Mouse (Mus musculus) hindbrain, embryonic 14.5 days (tissue): ENCODE results near the gene Maml2. TPM values are rescaled to one million over a fixed set of nuclear protein-coding genes. Genes with fewer than 3 reads are reported as not detected.

Source experiments
- ATAC-seq: fragments of 200-750 bp; cut with Nextera tagmentation; 2 replicates; pipeline ENCODE4 v1.8.0; 2017; ENCODE audit warnings: moderate number of reproducible peaks, mild to moderate bottlenecking, moderate TSS enrichment, moderate library complexity; ENCODE audit not compliant: low FRiP score
- DNase-seq: peaks from one replicate; pipeline ENCODE4 v3.0.0-alpha.2; 2015; ENCODE audit warnings: low spot score
- H3K27ac ChIP-seq: fragments of 300-500 bp; sonication (generic); 2 replicates; pipeline ENCODE4 v1.5.1; 2014; ENCODE audit warnings: mild to moderate bottlenecking, moderate library complexity
- H3K27me3 ChIP-seq: fragments of 300-500 bp; sonication (generic); 2 replicates; pipeline ENCODE4 v1.6.1; 2014; ENCODE audit warnings: mild to moderate bottlenecking, low read length, mixed read lengths; ENCODE audit not compliant: control insufficient read depth, insufficient read depth
- H3K36me3 ChIP-seq: fragments of 300-500 bp; sonication (generic); replicated peaks from 2 replicates; pipeline ENCODE4 v1.6.1; 2014; ENCODE audit not compliant: control insufficient read depth, insufficient read depth
- H3K4me1 ChIP-seq: fragments of 300-500 bp; sonication (generic); replicated peaks from 2 replicates; pipeline ENCODE4 v1.6.1; 2014; ENCODE audit warnings: antibody characterized with exemption, low read length, mixed read lengths; ENCODE audit not compliant: control insufficient read depth, insufficient read depth
- H3K4me2 ChIP-seq: fragments of 300-500 bp; sonication (generic); replicated peaks from 2 replicates; pipeline ENCODE4 v1.6.1; 2014; ENCODE audit warnings: mild to moderate bottlenecking, moderate library complexity
- H3K4me3 ChIP-seq: fragments of 300-500 bp; sonication (generic); replicated peaks from 2 replicates; pipeline ENCODE4 v1.5.1; 2014; ENCODE audit warnings: mild to moderate bottlenecking, low read length
- H3K9ac ChIP-seq: fragments of 300-500 bp; sonication (generic); 2 replicates; pipeline ENCODE4 v1.6.1; 2014
- H3K9me3 ChIP-seq: fragments of 300-500 bp; sonication (generic); 2 replicates; pipeline ENCODE4 v1.6.1; 2016; ENCODE audit warnings: low read length; ENCODE audit not compliant: control insufficient read depth
- WGBS: fragments of 180-500 bp; shearing (Covaris S2); extraction: QIAGEN DNeasy Blood & Tissue Kit; methylation state at CpG from one replicate; pipeline ENCODE4 v1.1.7; 2014; 5-methylcytosine and 5-hydroxymethylcytosine counted together
- polyA plus RNA-seq: library from polyadenylated mRNA; unstranded; fragments of >200 nt; fragmentation: Nextera tagmentation; extraction: Ambion mirVana; gene quantifications from 2 replicates; pipeline ENCODE4 v1.2.1, GENCODE M21; 2014

The Maml2 gene
- polyA plus RNA-seq, 1 experiment from 2014 or later = 10.8 TPM

- Histone ChIP-seq H3K27ac (no peak overlapping the region), H3K4me3 (no peak overlapping the region), H3K4me2 (no peak overlapping the region), H3K36me3 (no peaks in the 10 kb centered on the region), H3K27me3 (no peaks in the 10 kb centered on the region), H3K9ac (no peak overlapping the region), H3K4me1 (0 out of 2 replicates have a peak, but pooled peaks cover 5% of the 10 kb centered on the region), H3K9me3 (no peaks in the 10 kb centered on the region)
- DNase-seq (no peak), ATAC-seq (no peak)
- 69% methylated on average over 6 of the region's 6 CpGs for WGBS
These were observed 160.0 kb downstream of the Maml2 start for GRCm38 (mm10) chr9:13457774-13458173.

- Histone ChIP-seq H3K9ac (no peak overlapping the region), H3K36me3 (no peaks in the 10 kb centered on the region), H3K4me2 (no peak overlapping the region), H3K9me3 (no peaks in the 10 kb centered on the region), H3K4me1 (0 out of 2 replicates have a peak, but pooled peaks cover 5% of the 10 kb centered on the region), H3K4me3 (no peak overlapping the region), H3K27ac (no peak overlapping the region), H3K27me3 (no peaks in the 10 kb centered on the region)
- 65% methylated on average over 1 of the region's 1 CpGs for WGBS
- ATAC-seq (no peak), DNase-seq (no peak)
These were observed 161.6 kb downstream of the Maml2 start for GRCm38 (mm10) chr9:13459371-13459770.

- Histone ChIP-seq H3K27ac (no peak overlapping the region), H3K27me3 (no peaks in the 10 kb centered on the region), H3K4me1 (no peaks in the 10 kb centered on the region), H3K9ac (no peak overlapping the region), H3K4me2 (no peak overlapping the region), H3K9me3 (no peaks in the 10 kb centered on the region), H3K36me3 (no peaks in the 10 kb centered on the region), H3K4me3 (no peak overlapping the region)
- DNase-seq (no peak), ATAC-seq (no peak)
- 90% methylated on average over 3 of the region's 3 CpGs for WGBS
These were observed 162.3 kb downstream of the Maml2 start for GRCm38 (mm10) chr9:13460012-13460411.

GRCm38 (mm10) chr9:13460926-13461325 is 163.2 kb downstream of the Maml2 start:
- WGBS = 95% methylated on average over 1 of the region's 1 CpGs

GRCm38 (mm10) chr9:13465358-13466020 is 167.7 kb downstream of the Maml2 start:
- no peaks in the 10 kb centered on the region for H3K9me3 ChIP-seq
- no peak for DNase-seq
- no peak overlapping the region for H3K27ac ChIP-seq
- no peak overlapping the region for H3K9ac ChIP-seq
- no peaks in the 10 kb centered on the region for H3K27me3 ChIP-seq
- H3K4me3 ChIP-seq = no peak overlapping the region
- WGBS = 82% methylated on average over 4 of the region's 4 CpGs
- no peak for ATAC-seq
- H3K4me1 ChIP-seq = no peaks in the 10 kb centered on the region; the same call in 1 of the 2 replicates
- H3K36me3 ChIP-seq = no peaks in the 10 kb centered on the region
- H3K4me2 ChIP-seq = no peak overlapping the region

More at GRCm38 (mm10) chr9:13460926-13461325, 163.2 kb downstream of the Maml2 start:
- no peak for DNase-seq
- no peak overlapping the region for H3K27ac ChIP-seq
- H3K27me3 ChIP-seq = no peaks in the 10 kb centered on the region
- H3K9me3 ChIP-seq = no peaks in the 10 kb centered on the region
- no peaks in the 10 kb centered on the region for H3K36me3 ChIP-seq
- H3K4me1 ChIP-seq = no peaks in the 10 kb centered on the region
- no peak overlapping the region for H3K4me2 ChIP-seq
- no peak overlapping the region for H3K4me3 ChIP-seq
- no peak overlapping the region for H3K9ac ChIP-seq
- ATAC-seq = no peak

- Histone ChIP-seq H3K9ac (no peak overlapping the region), H3K4me2 (no peak overlapping the region), H3K27me3 (no peaks in the 10 kb centered on the region), H3K36me3 (no peaks in the 10 kb centered on the region), H3K27ac (no peak overlapping the region), H3K4me1 (no peaks in the 10 kb centered on the region; the same call in 1 of the 2 replicates), H3K4me3 (no peak overlapping the region), H3K9me3 (no peaks in the 10 kb centered on the region)
- 89% methylated on average over 4 of the region's 4 CpGs for WGBS
- ATAC-seq = no peak
- DNase-seq = no peak
These were observed 168.6 kb downstream of the Maml2 start for GRCm38 (mm10) chr9:13466351-13466750.

- ATAC-seq (no peak), DNase-seq (no peak)
- 83% methylated on average over 10 of the region's 10 CpGs for WGBS
- Histone ChIP-seq H3K4me2 (no peak overlapping the region), H3K9me3 (no peaks in the 10 kb centered on the region), H3K9ac (no peak overlapping the region), H3K36me3 (no peaks in the 10 kb centered on the region), H3K27me3 (no peaks in the 10 kb centered on the region), H3K4me3 (no peak overlapping the region), H3K4me1 (no peaks in the 10 kb centered on the region; the same call in 1 of the 2 replicates), H3K27ac (no peak overlapping the region)
These were observed 169.1 kb downstream of the Maml2 start for GRCm38 (mm10) chr9:13466816-13467215.

- Histone ChIP-seq H3K27ac (no peak overlapping the region), H3K9ac (no peak overlapping the region), H3K4me2 (no peak overlapping the region), H3K36me3 (no peaks in the 10 kb centered on the region), H3K4me3 (no peak overlapping the region), H3K27me3 (no peaks in the 10 kb centered on the region), H3K4me1 (no peaks in the 10 kb centered on the region; the same call in 1 of the 2 replicates), H3K9me3 (no peaks in the 10 kb centered on the region)
- ATAC-seq = no peak
- WGBS = 65% methylated on average over 7 of the region's 7 CpGs
- no peak for DNase-seq
These were observed 170.0 kb downstream of the Maml2 start for GRCm38 (mm10) chr9:13467745-13468144.

GRCm38 (mm10) chr9:13468778-13469177 is 171.0 kb downstream of the Maml2 start:
- H3K4me2 ChIP-seq = no peak overlapping the region
- ATAC-seq = no peak
- DNase-seq = no peak
- H3K4me3 ChIP-seq = no peak overlapping the region
- H3K4me1 ChIP-seq = no peaks in the 10 kb centered on the region; the same call in 1 of the 2 replicates
- no peaks in the 10 kb centered on the region for H3K36me3 ChIP-seq
- WGBS = 82% methylated on average over 6 of the region's 6 CpGs
- H3K9me3 ChIP-seq = no peaks in the 10 kb centered on the region
- H3K27me3 ChIP-seq = no peaks in the 10 kb centered on the region
- H3K9ac ChIP-seq = no peak overlapping the region
- H3K27ac ChIP-seq = no peak overlapping the region
